Mouse (Mus musculus): ENCODE measurements at regions not wholly inside any gene's neighbourhood (a gene's known extent, or its start where the extent isn't known, plus 50 kb on each side); places are given as distances from the start of the nearest gene placed in this dataset.

GRCm38 (mm10) chr12:107095409-107095808 is 393.0 kb upstream of the 3110018I06Rik start:
- in situ Hi-C loops (cut with MboI, MseI): no loop called here

DNA sequence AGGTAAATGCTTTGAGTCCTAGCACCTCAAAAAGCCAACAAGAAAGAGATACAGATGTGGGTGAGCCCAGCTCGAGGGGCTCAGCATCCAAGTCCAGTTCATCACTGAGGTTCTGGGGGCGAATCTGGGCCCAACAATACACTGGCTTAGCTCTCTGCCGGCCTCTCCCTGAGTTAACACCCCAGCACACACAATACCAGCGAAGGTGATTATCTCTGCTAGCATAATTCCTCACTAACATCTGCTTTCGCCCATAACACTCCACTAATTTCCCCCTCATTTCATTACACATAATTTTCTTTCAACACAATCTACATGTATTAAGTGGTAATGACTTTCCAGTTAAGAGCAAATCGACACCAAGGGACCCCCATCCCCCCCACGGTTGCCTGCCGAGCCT is 383.9 kb upstream of the 3110018I06Rik start:
- in situ Hi-C loops (cut with MboI, MseI): loop anchor here (5.0 kb wide), 1 partner anchor 353 kb away; no protein-coding TSS in a partner anchor

DNA sequence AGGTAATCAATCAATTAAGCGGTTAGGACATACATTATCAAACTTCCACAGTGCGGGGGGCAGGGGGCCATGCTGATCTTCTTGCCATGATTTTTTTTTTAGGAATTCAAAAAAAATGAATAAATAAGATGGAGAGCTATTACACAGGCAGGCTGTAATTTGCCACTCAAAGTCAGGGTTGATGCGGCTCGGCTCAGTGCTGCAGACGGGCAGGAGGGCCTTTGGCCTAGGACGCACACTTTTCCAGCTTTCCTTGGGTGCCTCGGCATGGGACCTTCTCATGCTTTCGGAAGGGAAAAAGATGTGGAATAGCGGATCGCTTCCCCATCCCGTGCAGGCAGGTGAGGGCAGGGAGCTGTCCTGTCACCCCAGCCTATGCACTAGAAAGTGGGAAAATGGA is 383.4 kb upstream of the 3110018I06Rik start:
- in situ Hi-C loops (cut with MboI, MseI): no loop called here

DNA sequence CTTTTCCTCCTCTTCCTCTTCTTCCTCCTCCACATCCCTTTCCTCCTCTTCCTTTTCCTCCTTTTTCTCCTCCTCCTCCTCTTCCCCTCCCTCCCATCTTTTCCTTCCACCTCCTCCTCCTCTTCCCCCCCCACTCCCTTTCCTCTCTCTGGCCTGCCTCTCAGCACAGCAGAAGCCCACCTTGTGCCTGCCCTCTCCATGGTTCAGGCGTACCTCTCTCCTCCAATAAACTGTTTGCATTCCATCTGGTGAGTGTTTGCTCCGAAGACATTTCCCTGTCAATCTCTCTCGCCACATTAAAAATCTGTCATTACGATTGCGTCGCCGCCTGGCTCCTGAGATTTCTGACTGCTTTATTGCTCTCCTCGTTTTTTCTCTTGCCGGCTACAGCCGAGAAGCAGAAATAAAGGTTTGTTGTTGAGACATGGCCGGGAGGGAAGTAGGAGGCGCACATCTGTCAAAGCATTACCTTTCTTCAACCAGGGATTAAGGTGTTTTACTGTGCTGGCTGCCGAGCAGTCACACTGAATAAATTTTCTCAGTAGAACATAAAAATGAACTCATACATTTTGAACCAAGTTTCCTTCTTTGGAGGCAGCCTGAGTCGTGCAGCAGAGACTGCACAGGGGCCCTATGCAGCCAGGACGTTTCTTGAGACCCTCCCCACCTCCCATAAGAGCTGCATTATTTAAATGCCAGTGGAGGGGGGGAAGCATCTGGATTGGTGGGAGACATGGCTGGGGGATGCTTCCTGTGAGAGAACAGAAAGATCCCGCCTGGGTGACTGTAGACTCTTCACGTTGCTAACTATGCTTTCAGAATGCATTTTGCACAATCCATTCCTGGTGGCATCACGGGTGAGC is 376.3 kb upstream of the 3110018I06Rik start:
- in situ Hi-C loops (cut with MboI, MseI): no loop called here

GRCm38 (mm10) chr12:107118364-107118763 is 370.1 kb upstream of the 3110018I06Rik start:
- in situ Hi-C loops (cut with MboI, MseI): no loop called here

- in situ Hi-C loops (cut with MboI, MseI): no loop called here
Measured at GRCm38 (mm10) chr12:107119076-107119475, 369.4 kb upstream of the 3110018I06Rik start.

GRCm38 (mm10) chr12:107120486-107121186 is 367.8 kb upstream of the 3110018I06Rik start:
- in situ Hi-C loops (cut with MboI, MseI): no loop called here

- in situ Hi-C loops (cut with MboI, MseI): no loop called here
Measured at GRCm38 (mm10) chr12:107121990-107122389, 366.4 kb upstream of the 3110018I06Rik start.

GRCm38 (mm10) chr12:107123661-107124060 is 364.8 kb upstream of the 3110018I06Rik start:
- in situ Hi-C loops (cut with MboI, MseI): no loop called here

DNA sequence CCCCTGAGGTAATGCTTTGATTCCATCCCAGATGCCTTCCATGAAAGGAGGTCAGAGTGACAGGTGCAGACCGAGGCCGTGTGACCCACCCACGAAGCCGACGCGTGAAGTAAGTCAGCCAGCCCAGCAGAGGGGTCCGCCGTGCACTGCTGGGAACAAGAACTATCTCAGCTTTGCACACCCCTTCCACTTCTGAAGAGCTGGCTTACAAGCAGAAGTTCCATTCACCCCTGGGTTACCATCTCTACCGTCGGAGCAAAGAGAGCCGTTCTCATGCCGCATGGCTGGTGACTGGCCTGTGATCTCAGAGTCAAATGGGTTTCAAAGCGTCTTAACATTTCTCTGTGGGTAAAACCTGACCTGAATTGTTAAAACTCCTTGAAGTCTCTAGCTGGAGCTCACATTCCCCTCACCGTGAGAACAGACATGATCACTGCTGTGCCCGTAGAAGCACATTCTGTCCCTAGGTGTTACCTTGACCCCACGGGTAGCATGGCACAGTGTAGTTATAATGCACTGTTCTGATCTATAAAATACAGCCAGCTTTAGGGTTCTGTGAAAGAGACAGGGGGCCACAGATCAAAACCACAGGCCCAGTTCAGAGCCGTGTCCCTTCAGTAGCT is 364.1 kb upstream of the 3110018I06Rik start:
- in situ Hi-C loops (cut with MboI, MseI): no loop called here

DNA sequence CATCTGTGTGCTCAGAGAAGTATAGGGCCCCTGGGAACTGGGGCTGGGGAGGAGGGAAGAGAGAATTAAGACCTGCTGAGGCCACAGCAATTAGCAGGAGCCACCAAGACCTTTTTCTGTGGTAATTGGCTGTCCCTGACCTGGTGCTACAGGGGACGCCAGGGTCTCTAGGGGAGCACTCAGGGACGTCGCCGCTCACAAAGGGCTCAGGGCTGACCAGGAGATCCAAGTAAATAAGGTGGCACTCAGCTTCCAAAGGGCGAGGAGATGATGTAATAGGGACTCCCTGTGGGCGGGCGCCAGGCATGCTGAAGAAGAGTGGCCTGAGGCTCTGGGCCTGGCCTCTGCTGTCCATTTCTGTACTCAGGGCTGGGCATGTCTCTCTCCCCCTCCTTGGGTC is 363.2 kb upstream of the 3110018I06Rik start:
- in situ Hi-C loops (cut with MboI, MseI): loop anchor here (5.0 kb wide), 2 partner anchors 57 to 797 kb away; no protein-coding TSS in a partner anchor

DNA sequence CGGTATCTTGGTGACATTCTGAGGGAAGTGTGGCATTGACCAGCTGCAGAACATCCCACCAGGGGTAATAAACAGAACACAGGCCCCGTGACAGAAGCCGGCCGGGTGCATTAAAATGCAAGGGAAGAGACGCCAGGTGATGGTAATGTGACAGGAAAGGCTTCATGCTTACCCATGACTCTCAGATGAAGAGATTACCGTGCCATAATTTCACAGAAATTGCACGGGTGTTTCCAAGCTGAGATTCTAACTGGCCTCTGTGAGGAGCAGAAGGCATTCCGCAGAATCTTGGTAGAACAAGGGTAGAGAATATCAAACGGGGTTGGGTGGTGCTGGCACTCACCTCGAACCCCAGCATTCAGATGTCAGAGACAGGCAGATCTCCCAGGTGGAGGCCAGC is 362.4 kb upstream of the 3110018I06Rik start:
- in situ Hi-C loops (cut with MboI, MseI): loop anchor here (5.0 kb wide), 2 partner anchors 56 to 796 kb away; no protein-coding TSS in a partner anchor

GRCm38 (mm10) chr12:107127591-107127990 is 360.8 kb upstream of the 3110018I06Rik start:
- in situ Hi-C loops (cut with MboI, MseI): loop anchor here (5.0 kb wide), 2 partner anchors 55 to 795 kb away; no protein-coding TSS in a partner anchor

GRCm38 (mm10) chr12:107129232-107129631 is 359.2 kb upstream of the 3110018I06Rik start:
- in situ Hi-C loops (cut with MboI, MseI): loop anchor here (5.0 kb wide), 2 partner anchors 53 to 793 kb away; no protein-coding TSS in a partner anchor

GRCm38 (mm10) chr12:107131351-107131750 is 357.1 kb upstream of the 3110018I06Rik start:
- in situ Hi-C loops (cut with MboI, MseI): no loop called here

DNA sequence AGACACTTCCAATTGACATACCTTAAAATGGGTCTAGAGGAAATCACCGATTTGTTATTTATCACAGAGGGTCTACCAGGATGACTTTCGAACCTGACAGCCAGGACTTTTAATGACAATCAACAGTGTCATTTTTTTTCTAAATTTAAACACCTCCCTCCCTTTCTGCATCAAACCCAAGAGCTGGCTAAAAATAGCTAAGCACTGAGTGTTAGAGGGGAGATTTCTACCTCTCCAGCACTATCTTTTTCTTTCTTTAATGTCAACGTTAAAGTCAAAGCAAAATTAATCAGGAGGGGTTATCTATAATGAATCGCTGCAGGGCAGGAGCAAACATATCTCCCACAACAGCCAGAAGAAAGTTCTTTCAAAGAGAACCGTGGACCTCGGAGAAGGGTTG is 356.6 kb upstream of the 3110018I06Rik start:
- in situ Hi-C loops (cut with MboI, MseI): no loop called here

DNA sequence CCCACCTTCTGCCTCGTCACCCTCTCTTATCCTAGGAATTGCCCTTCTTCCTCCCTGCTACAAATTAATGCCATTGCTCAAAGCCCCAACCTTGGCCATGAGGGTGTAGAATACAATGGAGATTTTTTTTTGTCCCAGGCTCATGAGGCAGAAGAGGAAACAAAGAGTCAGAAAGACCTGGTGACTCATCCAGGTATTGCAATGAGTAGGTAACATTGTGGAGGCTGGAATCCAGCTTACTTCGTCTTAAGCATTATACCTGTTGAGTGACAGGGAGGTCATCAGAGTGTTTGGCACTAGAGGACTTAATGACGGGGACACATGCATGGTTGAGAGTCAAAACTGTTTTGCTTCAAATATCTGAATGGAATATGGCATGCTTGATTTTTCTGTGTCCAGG is 355.9 kb upstream of the 3110018I06Rik start:
- in situ Hi-C loops (cut with MboI, MseI): no loop called here

- in situ Hi-C loops (cut with MboI, MseI): no loop called here
Measured at GRCm38 (mm10) chr12:107134353-107134752, 354.1 kb upstream of the 3110018I06Rik start.

DNA sequence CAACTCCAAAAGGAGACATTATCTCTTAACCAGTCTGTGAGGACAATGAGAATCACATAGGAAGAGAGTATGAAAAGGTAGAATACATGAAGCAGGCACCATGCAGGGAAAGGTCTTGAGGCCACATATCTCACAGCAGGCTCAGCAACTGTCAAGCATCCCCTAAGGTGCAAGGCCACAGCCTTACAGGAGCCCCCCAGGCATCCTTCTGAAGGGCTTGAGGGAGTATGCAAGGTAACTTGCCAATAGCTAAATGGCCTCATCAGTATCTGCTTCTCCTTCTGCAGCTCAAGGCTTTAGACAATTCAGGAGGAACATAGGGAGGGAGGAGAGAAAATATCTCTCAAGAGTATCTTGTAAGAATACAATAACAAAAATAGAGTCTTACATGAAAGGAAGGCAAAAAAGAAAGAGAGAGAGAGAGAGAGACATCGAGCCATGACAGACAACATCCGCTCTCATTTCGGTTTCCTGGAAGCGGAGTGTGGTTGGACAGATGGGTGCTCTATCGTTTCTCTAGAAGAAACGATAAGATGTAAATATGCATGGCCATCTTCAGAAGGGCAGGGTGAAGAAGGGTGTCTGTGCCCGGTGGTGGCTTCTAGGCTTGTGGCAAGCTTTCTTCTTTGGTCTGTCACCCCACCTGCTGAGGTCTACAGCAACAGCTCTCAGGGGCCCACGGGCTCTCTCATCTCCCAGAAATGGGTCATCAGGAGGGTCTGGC is 349.6 kb upstream of the 3110018I06Rik start:
- in situ Hi-C loops (cut with MboI, MseI): loop anchor here (5.0 kb wide), 1 partner anchor 853 kb away; no protein-coding TSS in a partner anchor

DNA sequence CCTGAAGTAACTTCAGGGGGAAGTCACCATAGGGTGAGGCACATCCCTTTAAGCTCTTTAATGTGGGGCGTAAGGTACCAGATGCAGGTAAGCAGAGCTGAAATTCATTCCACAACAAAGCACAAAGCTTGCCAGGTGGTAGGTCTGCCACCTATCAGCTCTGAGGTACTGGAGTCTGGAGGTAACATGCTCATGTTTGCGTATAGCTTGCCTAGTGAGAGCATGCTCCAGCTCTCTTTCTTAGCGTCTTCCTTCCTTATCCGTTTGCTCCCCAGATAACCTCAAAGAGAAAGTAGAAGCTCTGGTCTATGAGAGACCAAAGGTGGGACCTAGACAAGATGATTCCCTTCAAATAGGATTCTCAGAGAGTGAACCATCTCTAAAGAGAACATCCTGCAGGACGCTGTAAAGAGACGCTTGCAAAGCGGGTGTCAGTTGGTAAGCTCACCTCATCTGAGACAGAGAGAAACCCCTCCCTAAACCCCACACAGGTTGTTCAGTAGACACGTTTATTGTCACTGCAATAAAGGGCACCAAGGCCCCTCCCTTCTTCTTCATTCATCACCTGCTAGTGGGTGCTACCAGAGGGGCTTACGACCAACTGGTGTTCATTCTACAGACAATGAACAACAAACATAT is 347.4 kb upstream of the 3110018I06Rik start:
- in situ Hi-C loops (cut with MboI, MseI): no loop called here

GRCm38 (mm10) chr12:107142226-107142625 is 346.2 kb upstream of the 3110018I06Rik start:
- in situ Hi-C loops (cut with MboI, MseI): no loop called here

All from regulatory T cell (primary cell).